Mouse (Mus musculus) forebrain, postnatal 0 days (tissue): Measurements from ENCODE around the gene Wdr81. TPM values are rescaled to one million over a fixed set of nuclear protein-coding genes. Genes with fewer than 3 reads are reported as not detected.

Experiments used
- ATAC-seq: fragments of 200-750 bp; cut with Nextera tagmentation; 2 replicates; pipeline ENCODE4 v1.8.0; 2017; ENCODE audit warnings: mild to moderate bottlenecking, moderate library complexity
- DNase-seq: peaks from one replicate; pipeline ENCODE4 v3.0.0-alpha.2; 2015
- H3K27ac ChIP-seq: fragments of 300-500 bp; sonication (generic); 2 replicates; pipeline ENCODE4 v1.5.1; 2014; ENCODE audit warnings: low read depth, mild to moderate bottlenecking, antibody characterized with exemption, low read length, moderate library complexity, mixed read lengths
- H3K27me3 ChIP-seq: fragments of 300-500 bp; sonication (generic); 2 replicates; pipeline ENCODE4 v1.6.1; 2014; ENCODE audit warnings: mild to moderate bottlenecking, low read length, mixed read lengths; ENCODE audit not compliant: insufficient read depth
- H3K36me3 ChIP-seq: fragments of 300-500 bp; sonication (generic); 2 replicates; pipeline ENCODE4 v1.6.1; 2014; ENCODE audit warnings: mild to moderate bottlenecking, moderate library complexity; ENCODE audit not compliant: insufficient read depth
- H3K4me1 ChIP-seq: fragments of 300-500 bp; sonication (generic); 2 replicates; pipeline ENCODE4 v1.6.1; 2014; ENCODE audit warnings: antibody characterized with exemption; ENCODE audit not compliant: insufficient read depth
- H3K4me2 ChIP-seq: fragments of 300-500 bp; sonication (generic); 2 replicates; pipeline ENCODE4 v1.6.1; 2014; ENCODE audit warnings: low read depth, mild to moderate bottlenecking, moderate library complexity
- H3K4me3 ChIP-seq: fragments of 300-500 bp; sonication (generic); 2 replicates; pipeline ENCODE4 v1.5.1; 2014; ENCODE audit warnings: low read depth, low read length, mixed read lengths
- H3K9ac ChIP-seq: fragments of 300-500 bp; sonication (generic); 2 replicates; pipeline ENCODE4 v1.6.1; 2014; ENCODE audit warnings: mild to moderate bottlenecking
- H3K9me3 ChIP-seq: fragments of 300-500 bp; sonication (generic); 2 replicates; pipeline ENCODE4 v1.6.1; 2016; ENCODE audit warnings: low read length
- CTCF ChIP-seq: sonication (generic); IDR thresholded peaks from 2 replicates; pipeline ENCODE4 v1.5.1; 2016; ENCODE audit warnings: antibody characterized with exemption, control low read depth, low read depth
- WGBS: fragments of 180-500 bp; shearing (Covaris S2); extraction: QIAGEN DNeasy Blood & Tissue Kit; methylation state at CpG from one replicate; pipeline ENCODE4 v1.1.7; 2014; 5-methylcytosine and 5-hydroxymethylcytosine counted together
- polyA plus RNA-seq: library from polyadenylated mRNA; unstranded; fragments of >200 nt; fragmentation: Nextera tagmentation; extraction: Ambion mirVana; gene quantifications from 2 replicates; pipeline ENCODE4 v1.2.1, GENCODE M21; 2015
- total RNA-seq: library from RNA; depleted of rRNA; stranded (reverse); fragments of >200 nt; gene quantifications from 2 replicates; pipeline ENCODE4 v1.2.3, GENCODE M21; 2014

Wdr81 gene
- total and polyA plus RNA-seq, 2 experiments from 2014 or later: 4.9 to 15.8 TPM

- H3K9me3 ChIP-seq: no peaks in the 10 kb centered on the region
- 64% methylated on average over 7 of the region's 7 CpGs for WGBS
- no peak for ATAC-seq
- DNase-seq: no peak
- no peak overlapping the region for H3K4me3 ChIP-seq
- H3K4me1 ChIP-seq: no peaks in the 10 kb centered on the region
- H3K4me2 ChIP-seq: no peak overlapping the region
- no peak overlapping the region for H3K9ac ChIP-seq
- no peaks in the 10 kb centered on the region for H3K36me3 ChIP-seq
- TF ChIP-seq CTCF: no peak
- H3K27ac ChIP-seq: no peak overlapping the region
- no peaks in the 10 kb centered on the region for H3K27me3 ChIP-seq
These were observed 18.9 kb upstream of the Wdr81 start for GRCm38 (mm10) chr11:75473376-75473775.

DNA sequence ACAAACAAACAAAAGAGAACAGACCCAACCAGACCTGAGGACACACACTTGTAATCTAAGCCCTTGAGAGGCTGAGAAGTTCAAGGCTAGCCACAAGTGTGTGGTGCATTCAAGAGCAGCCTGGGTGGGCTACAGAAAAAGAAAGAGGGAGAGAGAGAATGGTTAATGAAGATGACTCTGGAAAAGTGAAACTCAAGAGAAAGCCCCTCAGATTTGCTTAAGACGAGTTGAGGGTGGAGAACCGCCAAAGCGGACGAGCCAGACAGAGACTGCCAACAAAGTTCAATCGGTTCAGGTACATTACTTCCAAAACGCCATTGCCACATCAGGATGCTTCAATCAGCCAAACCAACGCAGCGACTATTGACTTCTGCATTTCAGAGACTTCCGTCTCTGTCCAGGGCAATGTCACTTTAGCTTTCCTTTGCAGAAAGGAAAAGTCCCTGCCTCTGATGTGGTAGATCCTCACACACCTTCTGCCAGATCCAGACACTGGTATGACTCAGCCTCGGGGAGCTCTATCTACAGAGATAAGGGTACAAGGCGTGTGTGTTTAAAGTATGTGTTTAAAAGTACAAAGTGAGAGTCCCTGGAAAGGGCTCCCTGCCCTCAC is 18.1 kb upstream of the Wdr81 start:
- H3K9me3 ChIP-seq: no peaks in the 10 kb centered on the region
- no peaks in the 10 kb centered on the region for H3K4me1 ChIP-seq
- WGBS: 84% methylated on average over 11 of the region's 11 CpGs
- peaks cover 3% of the 10 kb centered on the region; the same call in 1 of the 2 replicates for H3K27me3 ChIP-seq
- ATAC-seq: no peak
- H3K27ac ChIP-seq: no peak overlapping the region
- no peak overlapping the region for H3K4me3 ChIP-seq
- no peak overlapping the region for H3K4me2 ChIP-seq
- DNase-seq: no peak
- H3K36me3 ChIP-seq: no peaks in the 10 kb centered on the region
- no peak for TF ChIP-seq CTCF
- H3K9ac ChIP-seq: no peak overlapping the region

GRCm38 (mm10) chr11:75470675-75471074 is 16.2 kb upstream of the Wdr81 start:
- H3K9ac ChIP-seq: no peak overlapping the region
- TF ChIP-seq CTCF: no peak
- DNase-seq (no peak), ATAC-seq (no peak)
- H3K27me3 ChIP-seq: peaks cover 7% of the 10 kb centered on the region; the same call in 1 of the 2 replicates
- 85% methylated on average over 3 of the region's 3 CpGs for WGBS
- no peak overlapping the region for H3K4me2 ChIP-seq
- no peak overlapping the region for H3K27ac ChIP-seq
- peaks cover under 1% of the 10 kb centered on the region; the same call in 1 of the 2 replicates for H3K36me3 ChIP-seq
- no peaks in the 10 kb centered on the region for H3K9me3 ChIP-seq
- H3K4me3 ChIP-seq: no peak overlapping the region
- no peaks in the 10 kb centered on the region for H3K4me1 ChIP-seq

GRCm38 (mm10) chr11:75469261-75469660 is 14.7 kb upstream of the Wdr81 start:
- no peak overlapping the region for H3K9ac ChIP-seq
- H3K36me3 ChIP-seq: peaks cover 10% of the 10 kb centered on the region
- ATAC-seq: no peak
- H3K9me3 ChIP-seq: no peaks in the 10 kb centered on the region
- TF ChIP-seq CTCF: no peak
- no peaks in the 10 kb centered on the region for H3K4me1 ChIP-seq
- WGBS: 91% methylated on average over 4 of the region's 4 CpGs
- no peak overlapping the region for H3K4me2 ChIP-seq
- H3K4me3 ChIP-seq: no peak overlapping the region
- peaks cover 7% of the 10 kb centered on the region; the same call in 1 of the 2 replicates for H3K27me3 ChIP-seq
- DNase-seq: no peak
- H3K27ac ChIP-seq: no peak overlapping the region

DNA sequence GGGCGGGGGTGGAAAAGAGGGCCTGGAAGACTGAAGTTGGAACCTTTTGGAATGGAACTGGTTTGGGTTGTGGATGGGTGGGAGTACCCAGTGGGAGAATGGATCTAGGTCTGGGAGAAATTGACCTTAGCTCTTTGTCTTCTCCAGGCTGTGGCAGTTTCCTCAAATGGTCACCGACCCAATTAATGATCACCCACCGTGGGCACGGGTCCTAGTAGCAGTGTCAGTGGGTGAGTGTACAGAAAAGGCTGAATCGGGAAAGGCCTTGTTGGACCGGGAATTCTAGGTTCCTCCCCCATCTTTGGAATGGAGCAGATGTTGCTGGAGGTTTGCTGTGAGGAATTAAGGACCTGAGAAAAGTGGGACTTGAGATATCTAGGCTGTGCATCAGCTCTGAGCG is 13.9 kb upstream of the Wdr81 start:
- TF ChIP-seq CTCF: no peak
- Histone ChIP-seq H3K36me3 (peaks cover 10% of the 10 kb centered on the region), H3K4me1 (no peaks in the 10 kb centered on the region), H3K4me2 (peak overlapping the region; percentile 34; the same call in 1 of the 2 replicates), H3K27ac (no peak overlapping the region), H3K27me3 (peaks cover 7% of the 10 kb centered on the region; the same call in 1 of the 2 replicates), H3K9me3 (no peaks in the 10 kb centered on the region), H3K4me3 (no peak overlapping the region), H3K9ac (no peak overlapping the region)
- DNase-seq (no peak), ATAC-seq (no peak)
- WGBS: 68% methylated on average over 7 of the region's 7 CpGs

DNA sequence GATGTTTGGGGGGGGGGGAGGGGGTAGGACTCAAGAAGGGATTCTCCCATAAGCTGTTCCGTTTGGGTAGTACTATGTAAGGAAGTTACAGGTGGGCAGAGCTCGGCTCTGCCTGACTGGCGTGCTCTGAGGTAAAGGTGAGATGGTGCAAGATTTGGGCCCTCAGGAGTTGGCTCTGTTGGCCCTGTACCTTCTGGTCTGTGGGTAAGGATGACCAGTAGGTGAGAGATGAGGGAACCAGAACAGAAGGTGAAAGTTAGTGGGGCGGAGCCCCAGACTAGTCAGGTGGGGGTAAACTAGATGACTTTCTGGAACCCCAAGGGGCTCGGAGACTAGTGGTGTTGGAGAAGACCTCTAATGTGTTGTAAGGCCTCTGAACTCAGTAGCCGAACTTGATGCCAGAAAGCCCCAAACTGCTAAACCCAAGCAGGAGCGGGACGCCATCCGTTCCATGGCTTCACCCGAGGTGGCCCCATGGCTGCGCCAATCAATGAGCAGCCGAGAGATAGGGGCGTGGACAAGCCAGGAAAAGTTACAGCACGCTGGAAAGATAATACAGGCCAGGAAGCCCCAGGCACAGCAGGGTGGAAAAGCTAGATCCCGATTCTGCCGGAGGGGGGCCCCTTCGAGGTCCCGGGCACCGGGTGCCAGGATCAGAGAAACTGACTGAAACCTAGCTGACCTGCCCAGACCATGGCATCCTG is 13.1 kb upstream of the Wdr81 start:
- H3K9me3 ChIP-seq: no peaks in the 10 kb centered on the region
- peaks cover 2% of the 10 kb centered on the region; the same call in 1 of the 2 replicates for H3K4me1 ChIP-seq
- H3K27ac ChIP-seq: no peak overlapping the region
- DNase-seq (no peak), ATAC-seq (no peak)
- WGBS: 19% methylated on average over 19 of the region's 19 CpGs
- H3K9ac ChIP-seq: no peak overlapping the region
- no peak for TF ChIP-seq CTCF
- peaks cover 7% of the 10 kb centered on the region; the same call in 1 of the 2 replicates for H3K27me3 ChIP-seq
- H3K36me3 ChIP-seq: peaks cover 10% of the 10 kb centered on the region
- H3K4me3 ChIP-seq: 0 out of 2 replicates have a peak overlapping the region, but pooled peaks have one; percentile 3
- H3K4me2 ChIP-seq: peak overlapping the region; percentile 34; the same call in 1 of the 2 replicates
